Mouse (Mus musculus) neutrophil, adult 59 days (primary cell): Measurements from ENCODE around the gene Gm10762. TPM values are rescaled to one million over a fixed set of nuclear protein-coding genes. Genes with fewer than 3 reads are reported as not detected.

Experiments used
- total RNA-seq, 2 experiments: library from RNA; stranded (reverse); gene quantifications; 1 replicate in 1 of 2; 2 replicates in 1 of 2; pipeline ENCODE4 v1.2.4; 2023

Gene Gm10762
- total RNA-seq = 1 to 10 TPM; 2.6 to 2.9 TPM

GRCm38 (mm10) chr2:128967661-128968441 is at the start of gene Gm10762:
Gene Gm10762 (minus strand): TSS chr2:128967725.

GRCm38 (mm10) chr2:128966641-128967580 is 614 bp downstream of the Gm10762 start, which contains the start of gene Zc3h6:
Gene Zc3h6 (plus strand): TSS chr2:128967402.

GRCm38 (mm10) chr2:128943538-128944528 is 23.7 kb downstream of the Gm10762 start, which contains the start of gene Zc3h8:
Gene Zc3h8 (minus strand): TSS chr2:128944077.

Other genes with a start within 250 kb of the Gm10762 start
- 10 to 100 TPM; 14.5 to 15.3 TPM for gene Tmem87b, start 149.6 kb downstream of the Gm10762 start, total RNA-seq
- gene Fbln7, start 104.7 kb downstream of the Gm10762 start, total RNA-seq = not detected
- 1 to 10 TPM; 1.7 to 2.4 TPM for gene Zc3h8, start 23.6 kb downstream of the Gm10762 start, total RNA-seq
- 1 to 10 TPM; 2.0 to 2.3 TPM for gene Zc3h6, start 323 bp downstream of the Gm10762 start, total RNA-seq
- gene Vinac1, start 80.4 kb upstream of the Gm10762 start, total RNA-seq = not detected
- 1 to 10 TPM; 1.4 to 2.9 TPM for gene Ttl, start 98.2 kb upstream of the Gm10762 start, total RNA-seq
- gene Polr1b, start 133.3 kb upstream of the Gm10762 start, total RNA-seq = 10 to 100 TPM in 1 of 2 experiments, 1 to 10 TPM in 1; 9.2 to 11.9 TPM
- gene Chchd5, start 162.0 kb upstream of the Gm10762 start, total RNA-seq = 1 to 10 TPM; 5.7 to 8.4 TPM
- 100 to 1,000 TPM; 108 to 120 TPM for gene Slc20a1, start 231.0 kb upstream of the Gm10762 start, total RNA-seq